Mouse (Mus musculus): ENCODE data around the gene Zfp644. TPM values are rescaled to one million over a fixed set of nuclear protein-coding genes. Genes with fewer than 3 reads are reported as not detected.

Gene Zfp644
- polyA plus RNA-seq, 1 experiment from 2014 or later: 79.1 TPM

DNA sequence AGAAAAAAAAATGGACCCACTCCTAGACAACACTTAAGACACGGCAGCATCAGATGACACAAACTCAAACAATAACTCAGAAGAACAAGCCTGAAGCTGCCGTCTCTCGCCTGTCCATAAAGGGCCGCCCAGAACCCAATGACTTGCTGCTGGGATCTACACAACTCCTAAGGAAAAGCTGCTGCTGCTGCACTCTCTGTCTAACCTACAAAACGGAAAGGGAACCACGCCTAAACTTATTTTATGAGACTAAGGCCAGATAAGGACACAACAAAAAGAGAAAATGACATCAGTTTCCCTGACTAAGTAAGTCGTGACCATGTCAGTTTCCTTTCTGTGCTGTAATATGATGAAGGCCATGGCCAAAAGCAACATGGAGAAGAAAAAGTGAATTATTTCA, 82.5 kb downstream of the Zfp644 start:
- no peak overlapping the region for H3K4me3 ChIP-seq (replicated peaks; ENCODE audit: low read length)
- H3K36me3 ChIP-seq (ENCODE audit: control insufficient read depth, insufficient read depth): no peaks in the 10 kb centered on the region; the same call in 1 of the 2 replicates
- H3K9me3 ChIP-seq (ENCODE audit: control insufficient read depth, low read length): no peaks in the 10 kb centered on the region
- WGBS: 82% methylated on average over 7 of the region's 7 CpGs
- H3K4me2 ChIP-seq (ENCODE audit: low read length): no peak overlapping the region
- ATAC-seq: no peak
- H3K9ac ChIP-seq (replicated peaks; ENCODE audit: low read depth, low read length): no peak overlapping the region
- H3K27ac ChIP-seq (ENCODE audit: low read length): no peak overlapping the region
- H3K27me3 ChIP-seq (replicated peaks; ENCODE audit: control insufficient read depth, insufficient read depth, low read length): no peaks in the 10 kb centered on the region
- H3K4me1 ChIP-seq (replicated peaks; ENCODE audit: control insufficient read depth, insufficient read depth, low read length): no peaks in the 10 kb centered on the region

GRCm38 (mm10) chr5:106612151-106612550, 84.9 kb downstream of the Zfp644 start:
- Histone ChIP-seq H3K27me3 (replicated peaks; ENCODE audit: control insufficient read depth, insufficient read depth, low read length) (no peaks in the 10 kb centered on the region), H3K4me3 (replicated peaks; ENCODE audit: low read length) (no peak overlapping the region), H3K27ac (ENCODE audit: low read length) (no peak overlapping the region), H3K4me1 (replicated peaks; ENCODE audit: control insufficient read depth, insufficient read depth, low read length) (no peaks in the 10 kb centered on the region), H3K9ac (replicated peaks; ENCODE audit: low read depth, low read length) (no peak overlapping the region), H3K9me3 (ENCODE audit: control insufficient read depth, low read length) (no peaks in the 10 kb centered on the region), H3K36me3 (ENCODE audit: control insufficient read depth, insufficient read depth) (no peaks in the 10 kb centered on the region), H3K4me2 (ENCODE audit: low read length) (no peak overlapping the region)
- WGBS: 96% methylated on average over 2 of the region's 2 CpGs
- no peak for ATAC-seq

DNA sequence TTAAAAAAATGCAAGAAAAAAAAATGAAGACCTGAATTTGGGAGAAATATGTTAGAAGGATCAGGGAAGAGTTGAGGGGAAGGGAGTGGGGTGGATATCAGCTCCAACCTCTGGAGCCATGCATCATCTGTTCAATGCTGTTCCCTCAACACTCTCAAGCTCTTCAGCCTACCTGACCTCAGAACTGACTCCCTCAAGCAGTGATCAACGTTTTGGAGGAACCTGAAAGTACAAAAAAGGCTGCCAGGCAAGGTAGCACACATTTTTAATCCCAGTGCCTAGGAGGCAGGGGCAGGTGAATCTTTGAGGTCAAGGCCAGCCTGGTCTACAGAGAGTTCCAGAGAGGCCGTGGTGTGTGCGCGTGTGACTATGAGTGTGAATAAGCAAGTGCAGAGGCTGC, 88.3 kb downstream of the Zfp644 start, which contains the start of gene Gm17304:
Gene Gm17304, plus strand, starts transcription at position 301 of the 400 bp plus-strand sequence.
- no peak within 1 kb of the TSS for H3K27ac ChIP-seq (ENCODE audit: low read length)
- H3K4me2 ChIP-seq (ENCODE audit: low read length): no peak within 1 kb of the TSS
- H3K4me1 ChIP-seq (replicated peaks; ENCODE audit: control insufficient read depth, insufficient read depth, low read length): no peaks in the 10 kb centered on the region
- H3K4me3 ChIP-seq (replicated peaks; ENCODE audit: low read length): no peak within 1 kb of the TSS
- ATAC-seq: no peak
- no peaks in the 10 kb centered on the region for H3K27me3 ChIP-seq (replicated peaks; ENCODE audit: control insufficient read depth, insufficient read depth, low read length)
- H3K36me3 ChIP-seq (ENCODE audit: control insufficient read depth, insufficient read depth): no peaks in the 10 kb centered on the region
- H3K9me3 ChIP-seq (ENCODE audit: control insufficient read depth, low read length): no peaks in the 10 kb centered on the region
- 89% methylated on average over 4 of the region's 4 CpGs for WGBS
- no peak within 1 kb of the TSS for H3K9ac ChIP-seq (replicated peaks; ENCODE audit: low read depth, low read length)

GRCm38 (mm10) chr5:106607081-106607480, 90.0 kb downstream of the Zfp644 start:
- 88% methylated on average over 5 of the region's 5 CpGs for WGBS
- H3K9me3 ChIP-seq (ENCODE audit: control insufficient read depth, low read length): no peaks in the 10 kb centered on the region
- H3K9ac ChIP-seq (replicated peaks; ENCODE audit: low read depth, low read length): no peak overlapping the region
- H3K4me1 ChIP-seq (replicated peaks; ENCODE audit: control insufficient read depth, insufficient read depth, low read length): no peaks in the 10 kb centered on the region
- no peaks in the 10 kb centered on the region for H3K27me3 ChIP-seq (replicated peaks; ENCODE audit: control insufficient read depth, insufficient read depth, low read length)
- H3K4me3 ChIP-seq (replicated peaks; ENCODE audit: low read length): no peak overlapping the region
- no peak for ATAC-seq
- H3K36me3 ChIP-seq (ENCODE audit: control insufficient read depth, insufficient read depth): no peaks in the 10 kb centered on the region
- no peak overlapping the region for H3K27ac ChIP-seq (ENCODE audit: low read length)
- H3K4me2 ChIP-seq (ENCODE audit: low read length): no peak overlapping the region

- no peak overlapping the region for H3K27ac ChIP-seq (ENCODE audit: low read length)
- ATAC-seq: no peak
Measured at GRCm38 (mm10) chr5:106605096-106605495, 92.0 kb downstream of the Zfp644 start.

DNA sequence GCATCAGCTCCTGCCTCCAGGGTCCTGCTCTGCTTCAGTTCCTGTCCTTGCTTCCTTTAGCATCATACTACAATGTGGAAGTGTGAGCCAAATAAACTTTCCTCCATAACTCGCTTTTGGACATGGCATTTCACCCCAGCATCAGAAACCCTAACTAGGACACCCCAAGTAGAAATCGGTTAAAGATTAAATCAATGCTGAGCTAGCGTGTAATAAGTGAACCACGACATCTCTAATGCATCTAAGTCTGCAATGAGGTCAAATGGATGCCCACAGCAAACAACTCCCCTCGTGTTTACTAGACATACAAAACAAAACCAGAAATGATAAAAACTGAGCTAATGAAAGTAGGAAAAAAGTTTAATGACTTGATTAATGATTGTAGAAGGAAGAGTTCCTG, 92.7 kb downstream of the Zfp644 start:
- Histone ChIP-seq H3K9ac (replicated peaks; ENCODE audit: low read depth, low read length) (no peak overlapping the region), H3K4me1 (replicated peaks; ENCODE audit: control insufficient read depth, insufficient read depth, low read length) (no peaks in the 10 kb centered on the region), H3K9me3 (ENCODE audit: control insufficient read depth, low read length) (no peaks in the 10 kb centered on the region), H3K36me3 (ENCODE audit: control insufficient read depth, insufficient read depth) (no peaks in the 10 kb centered on the region), H3K4me3 (replicated peaks; ENCODE audit: low read length) (no peak overlapping the region), H3K27ac (ENCODE audit: low read length) (no peak overlapping the region), H3K27me3 (replicated peaks; ENCODE audit: control insufficient read depth, insufficient read depth, low read length) (no peaks in the 10 kb centered on the region), H3K4me2 (ENCODE audit: low read length) (no peak overlapping the region)
- no peak for ATAC-seq
- WGBS: 92% methylated on average over 5 of the region's 5 CpGs

More at GRCm38 (mm10) chr5:106605096-106605495, 92.0 kb downstream of the Zfp644 start:
- Histone ChIP-seq H3K4me3 (replicated peaks; ENCODE audit: low read length) (no peak overlapping the region), H3K4me2 (ENCODE audit: low read length) (no peak overlapping the region), H3K4me1 (replicated peaks; ENCODE audit: control insufficient read depth, insufficient read depth, low read length) (no peaks in the 10 kb centered on the region), H3K9me3 (ENCODE audit: control insufficient read depth, low read length) (no peaks in the 10 kb centered on the region), H3K9ac (replicated peaks; ENCODE audit: low read depth, low read length) (no peak overlapping the region), H3K27me3 (replicated peaks; ENCODE audit: control insufficient read depth, insufficient read depth, low read length) (no peaks in the 10 kb centered on the region), H3K36me3 (ENCODE audit: control insufficient read depth, insufficient read depth) (no peaks in the 10 kb centered on the region)
- WGBS: 90% methylated on average over 6 of the region's 6 CpGs

GRCm38 (mm10) chr5:106599482-106599881, 97.6 kb downstream of the Zfp644 start:
- H3K4me2 ChIP-seq (ENCODE audit: low read length): no peak overlapping the region
- H3K27me3 ChIP-seq (replicated peaks; ENCODE audit: control insufficient read depth, insufficient read depth, low read length): no peaks in the 10 kb centered on the region
- no peaks in the 10 kb centered on the region for H3K9me3 ChIP-seq (ENCODE audit: control insufficient read depth, low read length)
- 0 out of 2 replicates have a peak, but pooled peaks cover 2% of the 10 kb centered on the region for H3K36me3 ChIP-seq (ENCODE audit: control insufficient read depth, insufficient read depth)
- 79% methylated on average over 8 of the region's 8 CpGs for WGBS
- ATAC-seq: no peak
- peaks cover 8% of the 10 kb centered on the region for H3K4me1 ChIP-seq (replicated peaks; ENCODE audit: control insufficient read depth, insufficient read depth, low read length)
- no peak overlapping the region for H3K27ac ChIP-seq (ENCODE audit: low read length)
- no peak overlapping the region for H3K9ac ChIP-seq (replicated peaks; ENCODE audit: low read depth, low read length)
- H3K4me3 ChIP-seq (replicated peaks; ENCODE audit: low read length): no peak overlapping the region

DNA sequence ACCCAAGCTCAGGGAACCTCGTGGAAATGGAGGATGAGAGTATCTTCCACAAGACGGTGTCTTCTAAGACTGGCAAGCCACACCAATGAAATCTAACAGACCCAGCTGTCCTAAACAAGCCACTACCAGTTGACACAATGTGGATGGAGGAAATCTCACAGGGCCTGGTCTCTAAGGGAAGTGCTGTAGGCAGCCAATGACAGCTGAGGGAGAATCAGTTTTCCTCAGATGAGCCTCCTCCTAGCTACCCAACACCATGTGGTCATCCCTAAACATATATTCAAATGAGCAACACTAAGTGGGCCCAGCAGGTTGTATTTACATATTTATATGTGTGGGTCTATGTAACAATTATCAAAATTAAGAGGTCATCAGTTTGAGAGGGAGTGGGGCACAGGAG, 99.6 kb downstream of the Zfp644 start:
- H3K27me3 ChIP-seq (replicated peaks; ENCODE audit: control insufficient read depth, insufficient read depth, low read length): no peaks in the 10 kb centered on the region

DNA sequence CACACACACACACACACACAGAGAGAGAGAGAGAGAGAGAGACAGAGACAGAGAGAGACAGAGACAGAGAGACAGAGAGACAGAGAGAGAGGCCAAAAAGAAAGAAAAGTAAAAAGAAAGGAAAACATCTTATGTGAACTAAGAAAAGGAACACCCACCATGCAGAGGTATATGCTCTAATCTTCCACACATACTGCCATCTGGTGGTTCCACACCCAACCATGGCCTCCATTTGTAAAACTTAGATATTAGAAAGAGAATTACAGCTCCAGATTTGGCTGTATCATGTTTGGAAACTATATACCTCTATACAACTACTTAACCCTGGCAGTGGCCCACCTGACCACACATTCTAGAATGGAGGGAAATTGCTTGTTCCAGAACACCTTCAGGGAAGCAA, 102.7 kb downstream of the Zfp644 start:
- no peak overlapping the region for H3K4me2 ChIP-seq (ENCODE audit: low read length)
- no peak overlapping the region for H3K9ac ChIP-seq (replicated peaks; ENCODE audit: low read depth, low read length)
- H3K27ac ChIP-seq (ENCODE audit: low read length): no peak overlapping the region
- peaks cover 8% of the 10 kb centered on the region for H3K4me1 ChIP-seq (replicated peaks; ENCODE audit: control insufficient read depth, insufficient read depth, low read length)
- H3K4me3 ChIP-seq (replicated peaks; ENCODE audit: low read length): no peak overlapping the region
- no peak for ATAC-seq
- H3K36me3 ChIP-seq (ENCODE audit: control insufficient read depth, insufficient read depth): 0 out of 2 replicates have a peak, but pooled peaks cover 2% of the 10 kb centered on the region
- H3K27me3 ChIP-seq (replicated peaks; ENCODE audit: control insufficient read depth, insufficient read depth, low read length): no peaks in the 10 kb centered on the region
- no peaks in the 10 kb centered on the region for H3K9me3 ChIP-seq (ENCODE audit: control insufficient read depth, low read length)

More for the DNA sequence above, 99.6 kb downstream of the Zfp644 start:
- H3K36me3 ChIP-seq (ENCODE audit: control insufficient read depth, insufficient read depth): 0 out of 2 replicates have a peak, but pooled peaks cover 2% of the 10 kb centered on the region
- no peak overlapping the region for H3K9ac ChIP-seq (replicated peaks; ENCODE audit: low read depth, low read length)
- no peak overlapping the region for H3K27ac ChIP-seq (ENCODE audit: low read length)
- WGBS: 82% methylated on average over 2 of the region's 2 CpGs
- no peak overlapping the region for H3K4me2 ChIP-seq (ENCODE audit: low read length)
- H3K4me3 ChIP-seq (replicated peaks; ENCODE audit: low read length): no peak overlapping the region
- peak; percentile 75 for ATAC-seq
- H3K4me1 ChIP-seq (replicated peaks; ENCODE audit: control insufficient read depth, insufficient read depth, low read length): peaks cover 8% of the 10 kb centered on the region
- no peaks in the 10 kb centered on the region for H3K9me3 ChIP-seq (ENCODE audit: control insufficient read depth, low read length)

- Histone ChIP-seq H3K27ac (ENCODE audit: low read length) (no peak overlapping the region), H3K36me3 (ENCODE audit: control insufficient read depth, insufficient read depth) (no peaks in the 10 kb centered on the region), H3K9me3 (ENCODE audit: control insufficient read depth, low read length) (no peaks in the 10 kb centered on the region), H3K27me3 (replicated peaks; ENCODE audit: control insufficient read depth, insufficient read depth, low read length) (0 out of 2 replicates have a peak, but pooled peaks cover 3% of the 10 kb centered on the region), H3K4me1 (replicated peaks; ENCODE audit: control insufficient read depth, insufficient read depth, low read length) (no peaks in the 10 kb centered on the region), H3K9ac (replicated peaks; ENCODE audit: low read depth, low read length) (no peak overlapping the region), H3K4me3 (replicated peaks; ENCODE audit: low read length) (no peak overlapping the region), H3K4me2 (ENCODE audit: low read length) (no peak overlapping the region)
- peak; percentile 54 for ATAC-seq
- 68% methylated on average over 5 of the region's 5 CpGs for WGBS
Measured at GRCm38 (mm10) chr5:106590686-106591085, 106.4 kb downstream of the Zfp644 start.
